Mouse (Mus musculus): Measurements from ENCODE around the gene Cyp2s1.
A peak's percentile ranks its signal among the peaks of the same experiment; 100 is the strongest.

Cyp2s1 gene

DNA sequence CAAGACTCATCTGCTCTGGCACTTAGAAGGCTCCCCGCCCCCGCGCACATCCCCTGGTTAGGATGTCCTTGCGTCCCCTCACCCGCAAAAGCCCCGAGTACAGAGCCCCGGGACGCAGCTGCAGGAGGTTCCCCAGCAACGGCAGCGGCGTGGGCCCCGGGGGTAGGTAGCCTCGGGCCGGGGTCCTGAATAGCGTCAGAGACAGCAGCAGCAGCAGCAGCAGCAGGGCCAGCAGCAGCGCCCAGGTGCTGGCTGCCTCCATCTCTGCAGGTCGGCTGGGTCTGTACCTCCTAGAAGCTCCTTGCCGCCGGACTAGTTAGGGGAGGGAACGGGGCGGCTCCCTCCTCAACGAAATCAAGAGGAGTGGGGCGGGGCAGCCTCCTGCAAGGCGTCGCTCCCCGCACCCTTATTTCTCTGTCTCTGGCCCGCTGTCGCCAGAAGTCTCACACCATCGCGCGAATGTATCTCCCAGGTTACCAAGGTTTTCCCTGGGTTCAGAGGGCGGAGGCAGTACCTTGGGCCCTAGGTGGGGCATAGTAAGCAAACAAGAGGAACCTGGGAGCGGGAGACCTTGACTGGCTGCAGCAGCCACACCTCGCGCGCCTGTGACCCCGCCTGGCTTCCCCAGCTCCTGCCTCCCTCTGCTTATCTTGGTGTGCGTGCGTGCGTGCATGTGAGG lies at the start of gene Cyp2s1:
Gene Cyp2s1 (minus strand): TSS at position 673 of the 679 bp plus-strand sequence.
- DNase-seq (ENCODE audit: low spot score in 2 of 2): no peak

- DNase-seq (ENCODE audit: low spot score in 2 of 2): no peak
Observed at GRCm38 (mm10) chr7:25864861-25865260, 48.1 kb upstream of the Cyp2s1 start.

GRCm38 (mm10) chr7:25863756-25864155 lies 47.0 kb upstream of the Cyp2s1 start:
- DNase-seq (ENCODE audit: low spot score in 2 of 2): no peak

- no peak for DNase-seq (ENCODE audit: low spot score in 2 of 2)
Observed at GRCm38 (mm10) chr7:25862365-25862764, 45.7 kb upstream of the Cyp2s1 start.

DNA sequence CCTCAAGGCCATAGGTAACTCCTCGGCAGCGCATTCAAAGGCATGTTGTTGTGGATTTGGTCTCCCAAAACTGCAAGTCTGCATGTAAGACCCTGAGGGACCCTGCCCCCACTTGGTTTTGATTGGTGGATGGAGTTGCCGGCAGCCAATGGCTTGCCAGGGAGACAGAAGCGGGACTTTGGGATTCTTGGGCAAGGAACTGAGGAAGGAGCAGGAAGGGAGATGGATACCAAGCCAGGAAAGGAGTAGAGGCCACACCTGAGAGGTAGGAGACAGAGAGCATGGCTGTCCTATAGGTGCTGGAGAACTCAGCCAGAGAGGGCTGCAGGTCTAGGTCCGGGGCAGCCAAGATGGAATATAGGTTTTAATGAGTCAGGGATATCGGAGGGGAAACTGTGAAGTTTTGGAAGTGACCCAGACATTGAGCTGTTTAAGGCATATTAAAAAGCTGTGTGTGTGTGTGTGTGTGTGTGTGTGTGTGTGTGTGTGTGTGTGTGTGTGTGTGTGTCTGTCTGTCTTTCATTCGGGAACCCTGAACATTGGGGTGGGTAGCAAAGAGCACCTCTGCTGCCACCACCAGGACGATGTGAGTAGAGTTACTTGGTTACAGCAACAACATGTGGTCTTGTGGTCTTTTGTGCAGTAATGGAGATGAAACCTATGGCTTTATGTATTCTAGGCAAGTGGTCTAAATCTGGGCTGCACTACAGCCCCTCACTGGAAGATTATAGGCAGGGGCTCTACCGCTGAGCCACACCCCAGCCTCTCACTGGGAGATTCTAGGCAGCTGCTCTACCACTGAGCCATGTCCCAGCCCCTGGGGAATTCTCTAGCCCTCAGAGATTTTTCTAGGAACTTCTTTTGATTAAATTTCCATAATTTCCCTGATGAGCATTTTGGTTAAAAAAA lies 43.5 kb upstream of the Cyp2s1 start:
- no peak for DNase-seq (ENCODE audit: low spot score in 2 of 2)

DNA sequence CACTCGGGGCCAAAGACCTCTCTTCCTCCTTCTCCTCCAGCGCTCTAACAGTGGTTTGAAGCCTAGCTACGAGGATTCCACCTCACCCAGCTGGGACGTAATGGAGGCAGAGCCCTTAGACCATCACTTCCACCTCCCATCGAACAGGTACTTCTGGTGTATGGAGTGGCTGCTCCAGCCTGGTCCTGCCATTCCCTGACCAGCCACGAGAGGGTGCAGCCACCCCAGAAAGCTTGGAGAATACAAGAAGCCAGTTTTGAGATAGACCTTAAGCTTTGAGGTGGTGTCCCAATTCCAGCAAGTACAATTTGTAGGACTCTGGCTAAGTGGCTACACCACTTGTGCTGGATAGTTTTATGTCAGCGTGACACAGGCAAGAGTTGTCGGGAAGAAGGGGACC lies 38.4 kb upstream of the Cyp2s1 start:
- DNase-seq (ENCODE audit: low spot score in 2 of 2): peak; percentile 35 to 59

DNA sequence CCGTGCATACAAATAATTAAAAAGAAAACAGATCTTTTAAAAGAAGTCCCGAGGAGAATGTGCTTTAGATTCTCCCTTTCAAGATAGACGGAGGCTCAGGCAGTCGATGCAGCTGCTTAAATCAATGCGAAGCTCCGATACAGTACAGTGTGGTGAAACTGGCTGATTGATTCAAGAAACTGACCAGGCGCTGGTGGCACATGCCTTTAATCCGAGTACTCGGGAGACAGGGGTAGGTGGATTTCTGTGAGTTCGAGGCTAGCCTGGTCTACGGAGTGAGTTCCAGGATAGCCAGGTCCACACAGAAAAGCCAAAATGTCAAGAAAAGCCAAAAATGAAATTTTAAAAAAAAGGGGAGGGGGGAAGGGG lies 31.7 kb upstream of the Cyp2s1 start:
- no peak for DNase-seq (ENCODE audit: low spot score in 2 of 2)

GRCm38 (mm10) chr7:25847722-25848443 lies 31.2 kb upstream of the Cyp2s1 start:
- peak; percentile 81 to 87 for DNase-seq (ENCODE audit: low spot score in 2 of 2)

DNA sequence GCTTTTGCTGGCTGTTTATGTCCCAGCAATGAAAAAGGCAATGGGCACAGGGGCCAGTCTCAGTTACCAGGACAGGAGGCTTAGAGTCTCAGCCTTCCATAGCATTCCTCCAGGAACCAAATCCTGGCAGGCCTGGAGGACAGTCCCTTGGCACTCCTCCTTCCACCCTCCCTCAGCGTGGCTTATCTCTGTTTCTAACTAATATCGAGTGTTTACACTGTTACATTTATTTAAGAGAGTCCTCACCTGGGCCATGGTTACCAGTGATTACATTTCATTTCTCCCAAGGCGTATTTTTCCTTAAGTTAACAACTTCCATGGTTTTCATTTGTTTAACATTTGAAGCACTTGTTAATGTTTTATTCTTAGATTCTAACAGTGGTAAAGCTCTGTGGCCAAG lies 28.2 kb upstream of the Cyp2s1 start:
- DNase-seq (ENCODE audit: low spot score in 2 of 2): no peak

DNA sequence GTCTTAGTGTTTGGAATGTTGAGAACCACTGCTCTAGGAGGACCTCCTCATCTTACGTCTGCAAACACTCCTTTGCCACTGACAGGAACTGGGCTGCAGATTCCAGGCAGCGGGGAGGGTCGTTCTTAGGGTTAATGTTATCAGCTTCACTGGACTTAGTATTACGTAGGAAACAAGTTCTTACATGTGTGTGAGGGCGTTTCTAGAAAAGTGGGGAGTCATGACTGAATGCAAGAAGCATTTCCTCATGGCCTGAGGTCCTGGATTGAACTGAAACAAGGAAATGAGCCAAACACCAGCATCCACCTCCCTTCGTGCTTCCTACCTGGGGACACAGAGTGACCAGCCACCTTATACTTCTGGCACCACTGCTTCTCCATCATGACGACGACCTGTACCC lies 27.7 kb upstream of the Cyp2s1 start:
- DNase-seq (ENCODE audit: low spot score in 2 of 2): no peak

- DNase-seq (ENCODE audit: low spot score in 2 of 2): no peak
Observed at GRCm38 (mm10) chr7:25843492-25843891, 26.8 kb upstream of the Cyp2s1 start.

DNA sequence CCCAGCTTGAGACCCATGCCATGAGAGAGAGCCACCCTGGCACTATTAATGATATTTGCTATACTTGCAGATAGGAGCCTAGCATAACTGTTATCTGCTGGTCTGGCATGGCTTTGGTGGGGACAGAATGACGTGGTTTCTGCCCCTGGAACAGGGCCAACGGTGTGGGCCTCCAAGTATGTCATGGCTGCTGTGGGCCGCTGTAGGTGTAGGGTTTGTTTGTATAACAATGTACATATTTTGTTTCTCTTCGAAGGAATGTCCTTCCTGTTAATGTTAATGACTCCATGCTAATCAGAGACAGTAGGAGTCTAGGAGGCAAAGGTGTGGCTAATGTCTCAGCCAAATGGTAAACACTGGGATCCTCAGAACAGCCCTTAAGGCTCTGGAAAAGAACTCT lies 24.2 kb upstream of the Cyp2s1 start:
- DNase-seq (ENCODE audit: low spot score in 2 of 2): no peak

DNA sequence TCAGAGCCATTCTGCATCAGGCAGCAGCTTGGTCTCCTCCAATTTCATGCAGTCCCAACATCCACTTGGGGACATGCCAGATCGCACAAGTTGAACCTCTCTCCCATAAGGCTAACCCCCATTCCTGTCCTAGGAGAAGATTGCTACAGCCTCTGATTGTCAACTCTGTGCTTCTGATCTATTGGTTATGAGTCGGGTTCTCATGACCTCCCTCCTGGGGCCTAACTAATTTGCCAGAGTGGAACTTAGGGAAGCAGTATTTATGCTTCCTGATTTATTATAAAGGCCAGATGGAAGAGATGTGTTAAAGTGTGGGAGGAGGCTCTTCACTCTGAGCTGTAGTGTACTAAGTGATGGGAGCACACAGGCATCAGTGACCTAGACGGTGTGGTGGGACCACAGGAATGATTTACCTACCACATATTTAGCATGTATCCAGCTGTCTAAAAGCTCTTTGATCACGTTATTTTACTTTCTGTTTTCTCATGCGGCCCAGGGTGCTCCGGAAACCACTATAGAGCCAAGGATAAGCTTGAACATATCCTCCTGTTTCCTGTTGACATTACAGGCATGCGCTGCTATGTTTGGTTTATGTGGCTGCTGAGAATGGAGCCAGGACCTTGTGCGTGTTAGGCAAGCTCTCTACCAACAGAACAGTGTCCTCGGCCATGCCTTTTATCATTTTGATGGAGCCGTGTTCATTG lies 18.6 kb upstream of the Cyp2s1 start:
- no peak for DNase-seq (ENCODE audit: low spot score in 2 of 2)

DNA sequence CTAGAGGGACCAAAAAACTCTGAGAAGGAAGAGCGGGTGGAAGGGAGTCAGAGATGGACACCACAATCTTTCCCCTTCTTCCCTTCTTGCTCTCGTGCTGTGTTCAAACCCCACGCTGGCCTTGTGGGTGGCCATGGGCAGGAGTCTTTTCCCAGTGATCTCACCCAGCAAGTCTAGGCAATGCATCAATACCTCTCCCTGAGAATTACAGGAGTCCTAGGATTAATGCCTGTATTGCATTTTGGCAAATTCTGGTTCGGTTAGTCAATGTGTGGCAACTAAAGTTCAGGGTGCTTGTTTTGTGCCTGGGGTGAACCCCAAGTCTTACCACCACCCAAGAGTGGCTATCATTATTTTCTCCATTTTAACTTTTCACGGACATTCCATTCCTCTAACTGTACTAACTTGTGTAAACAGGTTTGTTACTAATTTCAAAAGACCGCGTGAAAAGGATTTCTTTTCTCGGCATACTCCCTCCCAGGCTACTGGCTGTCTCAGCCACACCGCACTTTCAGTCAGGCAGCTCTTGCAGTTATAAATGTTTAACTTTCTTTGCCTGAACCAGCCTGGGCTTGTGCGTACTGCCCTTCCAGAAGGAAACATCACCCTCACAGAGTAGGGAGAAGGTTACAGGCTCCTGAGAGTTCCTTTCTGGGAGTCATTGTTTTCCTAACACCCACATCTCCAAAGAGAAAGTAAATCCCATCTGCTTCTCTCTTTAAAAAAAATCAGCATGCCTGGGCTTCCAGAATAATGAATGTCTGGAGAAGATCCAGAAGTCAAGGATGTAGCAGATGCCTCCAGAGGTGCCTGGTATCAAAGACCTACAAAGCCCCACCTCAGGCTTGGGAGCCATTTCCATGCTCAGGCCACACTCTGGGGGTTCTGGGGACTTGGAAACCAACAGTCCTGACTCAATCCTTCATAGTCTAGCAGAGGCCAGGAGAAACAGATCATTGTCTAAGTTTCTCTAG lies 15.1 kb upstream of the Cyp2s1 start:
- no peak for DNase-seq (ENCODE audit: low spot score in 2 of 2)

GRCm38 (mm10) chr7:25830251-25830650 lies 13.5 kb upstream of the Cyp2s1 start:
- no peak for DNase-seq (ENCODE audit: low spot score in 2 of 2)

- DNase-seq (ENCODE audit: low spot score in 2 of 2): no peak
Observed at GRCm38 (mm10) chr7:25827199-25827598, 10.5 kb upstream of the Cyp2s1 start.

GRCm38 (mm10) chr7:25826029-25826428 lies 9.3 kb upstream of the Cyp2s1 start:
- DNase-seq (ENCODE audit: low spot score in 2 of 2): no peak

GRCm38 (mm10) chr7:25825043-25825442 lies 8.3 kb upstream of the Cyp2s1 start:
- no peak for DNase-seq (ENCODE audit: low spot score in 2 of 2)

DNA sequence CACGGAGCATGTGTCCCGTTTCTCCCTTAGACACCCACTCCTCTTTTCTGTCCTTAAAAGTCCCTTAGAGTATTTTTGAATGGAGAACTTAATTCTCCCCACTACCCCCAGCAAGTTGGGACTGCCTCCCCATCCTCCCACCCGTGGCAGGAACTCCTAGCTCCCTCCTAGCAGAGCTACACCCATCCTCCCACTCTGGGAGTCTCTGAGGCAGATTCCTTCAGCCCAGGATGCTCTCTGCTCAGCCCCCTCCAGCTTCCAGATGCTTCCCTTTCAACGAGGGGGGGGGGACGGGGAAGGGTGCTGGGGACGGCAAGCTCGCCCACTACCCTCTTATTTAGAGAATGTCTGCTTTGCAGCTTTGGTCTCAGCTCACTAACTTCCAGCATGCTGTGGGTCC lies 1.1 kb downstream of the Cyp2s1 start:
- DNase-seq (ENCODE audit: low spot score in 2 of 2): no peak

- no peak for DNase-seq (ENCODE audit: low spot score in 2 of 2)
Observed at GRCm38 (mm10) chr7:25814711-25815110, 2.0 kb downstream of the Cyp2s1 start.

DNA sequence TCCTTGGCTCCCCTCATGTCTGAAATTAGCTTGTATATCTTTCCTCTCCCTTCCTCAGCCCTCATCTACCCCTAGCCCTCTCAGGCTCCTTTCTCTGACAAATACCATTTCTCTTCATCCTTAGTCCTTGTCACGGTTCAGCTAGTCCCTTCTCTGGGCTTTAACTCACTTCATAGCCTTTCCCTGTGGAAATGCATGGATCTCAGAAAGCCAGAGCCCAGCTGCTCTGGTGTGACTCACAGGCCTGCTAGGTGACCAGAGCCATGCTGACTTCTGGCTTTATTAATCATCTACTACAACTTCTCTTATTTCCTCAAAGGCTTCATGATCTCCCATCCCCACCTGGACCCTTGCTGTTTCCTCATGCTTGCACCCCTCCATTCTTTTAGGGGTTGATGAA lies 4.5 kb downstream of the Cyp2s1 start:
- no peak for DNase-seq (ENCODE audit: low spot score in 2 of 2)

All from frontal cortex, postnatal 25 days (tissue).